Mouse (Mus musculus): ENCODE measurements at regions not wholly inside any gene's neighbourhood (a gene's known extent, or its start where the extent isn't known, plus 50 kb on each side); places are given as distances from the start of the nearest gene placed in this dataset.

- TF ChIP-seq POLR2A (IDR thresholded peaks at IDR 0.05; ENCODE audit: borderline replicate concordance, insufficient read depth, low read length) (no peak), CTCF (IDR thresholded peaks at IDR 0.05; ENCODE audit: borderline replicate concordance, insufficient read depth, low read depth, low read length) (no peak)
Measured at GRCm38 (mm10) chr14:9449942-9450341, 783.9 kb upstream of the 4930452B06Rik start.
